Comparison of ENCODE assay signal across 11 mouse cellular contexts in the genomic region with DNA sequence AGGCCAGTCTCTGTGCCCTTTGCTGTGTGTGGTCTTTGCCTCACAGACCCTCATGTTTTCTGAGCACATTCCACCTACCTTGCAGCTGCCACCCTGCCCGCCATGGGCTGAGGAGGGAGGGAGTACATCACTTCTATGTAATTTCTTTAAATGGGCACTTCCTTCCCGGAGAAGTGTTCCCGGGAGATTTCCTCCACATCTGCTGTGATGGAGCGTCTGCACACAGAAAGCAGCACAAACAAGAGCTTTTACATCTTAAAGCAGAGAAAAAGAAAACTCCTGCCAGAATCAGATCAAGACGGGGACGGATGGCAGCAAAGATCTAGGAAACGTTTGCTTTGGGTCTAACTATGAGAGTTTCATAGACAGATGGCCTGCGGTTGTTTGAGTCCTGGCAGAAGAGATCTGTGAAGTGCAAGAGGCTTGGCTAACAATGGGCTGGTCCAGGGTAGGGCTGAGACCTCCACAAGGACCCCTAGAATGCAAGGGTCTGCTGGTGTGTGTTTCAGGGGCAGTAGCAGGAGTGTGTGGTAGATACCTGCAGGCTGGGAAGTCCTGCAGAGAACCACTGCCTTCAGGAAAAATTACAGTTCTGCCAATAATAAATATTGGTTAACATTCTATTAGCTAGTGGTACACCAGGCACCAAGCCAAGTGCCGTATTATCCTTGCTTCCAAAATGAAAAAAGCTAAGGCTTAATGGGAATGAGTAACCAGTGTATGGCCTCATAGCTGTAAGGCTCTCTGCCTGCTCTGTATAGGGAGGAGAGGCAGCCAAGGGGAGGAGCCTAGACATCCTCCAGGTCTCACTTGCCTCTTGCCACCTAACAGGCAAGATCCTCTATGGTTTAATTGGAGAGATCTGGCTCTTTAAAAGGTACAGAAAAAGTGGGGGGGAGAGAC. TPM values are rescaled to one million over a fixed set of nuclear protein-coding genes. Genes with fewer than 3 reads are reported as not detected.
DNase-seq lines count a peak whose midpoint lies in the region; ATAC-seq and TF ChIP-seq lines count a peak whose summit lies in the region.
"Had no signal": no experiment of that assay in that cellular context is flagged by ENCODE, and none has a peak within 500 bp of the region (broad histone marks: within the 10 kb centered on the region; RNA-seq: fewer than 3 reads in every experiment).

No protein-coding gene starts in this region.

- H3K9ac ChIP-seq in hindbrain, embryonic 13.5 days, result no peak overlapping the region
- H3K9ac ChIP-seq in forebrain, postnatal 0 days, result no peak overlapping the region
- H3K9ac ChIP-seq: liver, embryonic 15.5 days had no signal

- no peaks in the 10 kb centered on the region for H3K9me3 ChIP-seq in hindbrain, embryonic 13.5 days
- H3K9me3 ChIP-seq in hindbrain, embryonic 10.5 days, result no peaks in the 10 kb centered on the region
- no peaks in the 10 kb centered on the region for H3K9me3 ChIP-seq in forebrain, postnatal 0 days (ENCODE audit: low read length)
- H3K9me3 ChIP-seq: liver, embryonic 15.5 days had no signal

- H3K36me3 ChIP-seq in hindbrain, embryonic 13.5 days, result no peaks in the 10 kb centered on the region
- H3K36me3 ChIP-seq in hindbrain, embryonic 10.5 days, result no peaks in the 10 kb centered on the region
- no peaks in the 10 kb centered on the region for H3K36me3 ChIP-seq in forebrain, postnatal 0 days (ENCODE audit: insufficient read depth)
- no peaks in the 10 kb centered on the region for H3K36me3 ChIP-seq in myocyte (ENCODE audit: control insufficient read depth, insufficient read depth)
- H3K36me3 ChIP-seq: liver, embryonic 15.5 days had no signal

- no peak for TF ChIP-seq POLR2A in myocyte (IDR thresholded peaks at IDR 0.05; ENCODE audit: insufficient read length, low read depth)

- no peak for TF ChIP-seq CTCF in forebrain, postnatal 0 days (IDR thresholded peaks at IDR 0.05; ENCODE audit: low read depth)

- H3K4me3 ChIP-seq in hindbrain, embryonic 13.5 days, result no peak overlapping the region
- no peak overlapping the region for H3K4me3 ChIP-seq in hindbrain, embryonic 10.5 days
- no peak overlapping the region for H3K4me3 ChIP-seq in forebrain, postnatal 0 days (ENCODE audit: low read depth, low read length)
- H3K4me3 ChIP-seq in myocyte, result no peak overlapping the region
- H3K4me3 ChIP-seq: liver, embryonic 15.5 days had no signal

- no peak for DNase-seq in hindbrain, embryonic 10.5 days (ENCODE audit: low spot score)
- DNase-seq in cerebellum, adult 18-20 months, result peak; percentile 78 to 81
- DNase-seq in forebrain, postnatal 0 days, result peak; percentile 67
- DNase-seq in gastrocnemius, adult 18-20 months (ENCODE audit: low spot score), result no peak
- DNase-seq in gastrocnemius, postnatal 36 days, result no peak

- H3K79me2 ChIP-seq in myocyte (ENCODE audit: control insufficient read depth, insufficient read depth), result no peaks in the 10 kb centered on the region

- intact Hi-C loops in gastrocnemius, postnatal 36 days (cut with DNase I), result loop anchor here (2.0 kb wide), 1 partner anchor 31 kb away; no protein-coding TSS in a partner anchor

- WGBS in hindbrain, embryonic 13.5 days, result 57% methylated on average over 9 of the region's 9 CpGs
- WGBS in hindbrain, embryonic 10.5 days, result 68% methylated on average over 9 of the region's 9 CpGs
- 20% methylated on average over 9 of the region's 9 CpGs for WGBS in forebrain, postnatal 0 days

- peak overlapping the region; percentile 81 for H3K27ac ChIP-seq in hindbrain, embryonic 13.5 days
- no peak overlapping the region for H3K27ac ChIP-seq in hindbrain, embryonic 10.5 days
- peak overlapping the region; percentile 55 for H3K27ac ChIP-seq in forebrain, postnatal 0 days (ENCODE audit: low read depth, low read length)
- H3K27ac ChIP-seq: kidney, postnatal 0 days; liver, embryonic 15.5 days had no signal

- peaks cover 17% of the 10 kb centered on the region for H3K4me1 ChIP-seq in hindbrain, embryonic 13.5 days (replicated peaks)
- peaks cover 20% of the 10 kb centered on the region for H3K4me1 ChIP-seq in hindbrain, embryonic 10.5 days (replicated peaks)
- peaks cover 16% of the 10 kb centered on the region; the same call in 1 of the 2 replicates for H3K4me1 ChIP-seq in forebrain, postnatal 0 days (ENCODE audit: insufficient read depth)
- H3K4me1 ChIP-seq: liver, embryonic 15.5 days had no signal

- H3K27me3 ChIP-seq in hindbrain, embryonic 13.5 days, result no peaks in the 10 kb centered on the region
- H3K27me3 ChIP-seq in hindbrain, embryonic 10.5 days (ENCODE audit: insufficient read depth, poor library complexity, severe bottlenecking), result no peaks in the 10 kb centered on the region
- H3K27me3 ChIP-seq in forebrain, postnatal 0 days (ENCODE audit: insufficient read depth, low read length), result no peaks in the 10 kb centered on the region
- no peaks in the 10 kb centered on the region for H3K27me3 ChIP-seq in myocyte (ENCODE audit: control insufficient read depth, insufficient read depth, insufficient read length)
- H3K27me3 ChIP-seq: liver, embryonic 15.5 days had no signal

- no peak overlapping the region for H3ac ChIP-seq in myocyte (ENCODE audit: control insufficient read depth, insufficient read length)

- H3K4me2 ChIP-seq in hindbrain, embryonic 13.5 days, result no peak overlapping the region
- no peak overlapping the region for H3K4me2 ChIP-seq in forebrain, postnatal 0 days (ENCODE audit: low read depth)
- no peak overlapping the region for H3K4me2 ChIP-seq in myocyte (ENCODE audit: low read depth)
- H3K4me2 ChIP-seq: liver, embryonic 15.5 days had no signal

- 0 out of 2 replicates have a peak, but pooled peaks have one; percentile 54 for ATAC-seq in hindbrain, embryonic 13.5 days (ENCODE audit: low FRiP score)
- ATAC-seq in forebrain, postnatal 0 days, result peak; percentile 66
- no peak for ATAC-seq in monocyte, adult 5-6 weeks (replicated peaks; ENCODE audit: insufficient number of reproducible peaks, low FRiP score, low TSS enrichment, poor library complexity, severe bottlenecking)
- ATAC-seq: CD4-positive, CD25-positive, alpha-beta regulatory T cell, adult 4 months had no signal

TF ChIP-seq in myocyte, 11 proteins besides CTCF, POLR2A, EP300 and RAD21:
- TF ChIP-seq REST (IDR thresholded peaks at IDR 0.05; ENCODE audit: insufficient read depth, insufficient read length) (no peak), MYOG (IDR thresholded peaks at IDR 0.05; ENCODE audit: control insufficient read depth in 1 of 3, insufficient read depth in 1 of 3, insufficient read length in 2 of 3, low read depth in 2 of 3) (peak in 1 of 3 experiments; percentile 20), MYOD1 (IDR thresholded peaks at IDR 0.05; ENCODE audit: control insufficient read depth in 1 of 3, insufficient read length in 2 of 3, low read depth in 2 of 3) (peak in 2 of 3 experiments; percentile 29 to 32)

RNA-seq across cellular contexts. Expression of a gene that starts 16.0 kb away (rescaled TPM):
- polyA plus RNA-seq in hindbrain, embryonic 13.5 days (2015; fragmentation: Nextera tagmentation; extraction: Ambion mirVana), result 3.6 and 3.8 TPM in 2 replicates
- polyA plus RNA-seq in hindbrain, embryonic 10.5 days (2016; fragmentation: Nextera tagmentation; extraction: Ambion mirVana), result 0.14 and 0.33 TPM in 2 replicates
- 0.08 and 0.29 TPM in 2 replicates for total RNA-seq in forebrain, postnatal 0 days (2014; rRNA removed)
- polyA plus RNA-seq in forebrain, postnatal 0 days (2015; fragmentation: Nextera tagmentation; extraction: Ambion mirVana), result 0.19 and 0.28 TPM in 2 replicates
- 1,426 TPM for polyA plus RNA-seq in myocyte (2012; fragmentation: generic; extraction: Trizol)
- total RNA-seq in gastrocnemius, adult 18-20 months (2021), result 10 to 100 TPM; 10.4 to 18.9 TPM
- 10 to 100 TPM; 20.1 to 20.9 TPM for total RNA-seq in gastrocnemius, postnatal 36 days (2021)
- total RNA-seq in monocyte, adult 5-6 weeks (2017), result not detected in 3 replicates
- polyA plus RNA-seq: CD4-positive, CD25-positive, alpha-beta regulatory T cell, adult 4 months had no signal

RNA-seq across cellular contexts. Expression of a gene that starts 38.5 kb away (rescaled TPM):
- polyA plus RNA-seq in hindbrain, embryonic 13.5 days (2015; fragmentation: Nextera tagmentation; extraction: Ambion mirVana), result 10.2 and 10.6 TPM in 2 replicates
- polyA plus RNA-seq in hindbrain, embryonic 10.5 days (2016; fragmentation: Nextera tagmentation; extraction: Ambion mirVana), result 0.37 and 0.46 TPM in 2 replicates
- 38.4 and 41.5 TPM in 2 replicates for total RNA-seq in forebrain, postnatal 0 days (2014; rRNA removed)
- polyA plus RNA-seq in forebrain, postnatal 0 days (2015; fragmentation: Nextera tagmentation; extraction: Ambion mirVana), result 29.3 and 37.5 TPM in 2 replicates
- polyA plus RNA-seq in myocyte (2012; fragmentation: generic; extraction: Trizol), result 4.5 TPM
- under 1 TPM; 0.25 to 0.66 TPM for total RNA-seq in gastrocnemius, adult 18-20 months (2021)
- under 1 TPM; 0.33 to 0.59 TPM for total RNA-seq in gastrocnemius, postnatal 36 days (2021)
- total RNA-seq in monocyte, adult 5-6 weeks (2017), result not detected in 3 replicates

RNA-seq across cellular contexts. Expression of a gene that starts 59.0 kb away (rescaled TPM):
- 10.9 and 12.3 TPM in 2 replicates for polyA plus RNA-seq in hindbrain, embryonic 13.5 days (2015; fragmentation: Nextera tagmentation; extraction: Ambion mirVana)
- 3.2 and 4.1 TPM in 2 replicates for polyA plus RNA-seq in hindbrain, embryonic 10.5 days (2016; fragmentation: Nextera tagmentation; extraction: Ambion mirVana)
- total RNA-seq in forebrain, postnatal 0 days (2014; rRNA removed), result 26.9 and 31.9 TPM in 2 replicates
- 12.7 and 17.5 TPM in 2 replicates for polyA plus RNA-seq in forebrain, postnatal 0 days (2015; fragmentation: Nextera tagmentation; extraction: Ambion mirVana)
- 35.8 TPM for polyA plus RNA-seq in myocyte (2012; fragmentation: generic; extraction: Trizol)
- total RNA-seq in gastrocnemius, adult 18-20 months (2021), result under 1 TPM; 0.21 to 0.43 TPM
- total RNA-seq in gastrocnemius, postnatal 36 days (2021), result 1 to 10 TPM in 1 of 2 experiments, under 1 TPM in 1; 0.99 to 1.2 TPM
- 20.4 to 28.3 TPM (median 20.4 TPM) in 3 replicates for total RNA-seq in monocyte, adult 5-6 weeks (2017)

Comparison
In these comparisons a context has a peak if more than half of its experiments do, and no peak if none do; other contexts are left out.
1. DNase-seq: peak in cerebellum, adult 18-20 months (2 of 2) and forebrain, postnatal 0 days (single experiment); none in hindbrain, embryonic 10.5 days (single experiment), gastrocnemius, adult 18-20 months (single experiment) and gastrocnemius, postnatal 36 days (0 of 2).
2. RNA of a gene that starts 38.5 kb away (total RNA-seq): 38.4 to 41.5 TPM in forebrain, postnatal 0 days; 0.25 to 0.66 TPM in gastrocnemius, adult 18-20 months, 0.33 to 0.59 TPM in gastrocnemius, postnatal 36 days and not detected in monocyte, adult 5-6 weeks; every median in the first group is over 10 times any median in the second.